Mouse (Mus musculus): ENCODE results near the gene Tns2.

GRCm38 (mm10) chr15:102141120-102141519 lies 40.9 kb downstream of the Tns2 start:
- TF ChIP-seq CTCF (IDR thresholded peaks at IDR 0.05; ENCODE audit: control insufficient read depth, insufficient read depth, low read length) (no peak), POLR2A (IDR thresholded peaks at IDR 0.05; ENCODE audit: borderline replicate concordance, control insufficient read depth, low read depth, low read length) (no peak)

Data from bone marrow, adult 2 months (tissue).